Mouse (Mus musculus): ENCODE results near the gene Trak2. TPM values are rescaled to one million over a fixed set of nuclear protein-coding genes. Genes with fewer than 3 reads are reported as not detected.

The Trak2 gene
- polyA plus RNA-seq (2012): 54.9 and 57.2 TPM in 2 replicates

- peaks cover 80% of the 10 kb centered on the region for H3K36me3 ChIP-seq (ENCODE audit: control insufficient read depth)
- H3K9me3 ChIP-seq (ENCODE audit: control insufficient read depth, low read length): no peaks in the 10 kb centered on the region
- peaks cover 52% of the 10 kb centered on the region for H3K4me1 ChIP-seq (ENCODE audit: control insufficient read depth)
- peak within 1 kb of the TSS; percentile 86 for H3K4me3 ChIP-seq (replicated peaks)
- H3K27me3 ChIP-seq (ENCODE audit: control insufficient read depth): no peaks in the 10 kb centered on the region
- TF ChIP-seq GATA1 (IDR thresholded peaks at IDR 0.05; ENCODE audit: low read length) (no peak), TAL1 (IDR thresholded peaks at IDR 0.05; ENCODE audit: low read length) (no peak)
These were observed at the start of gene Trak2, which contains the start of gene Stradb for GRCm38 (mm10) chr1:58973366-58974221. Gene Trak2, minus strand, starts transcription at chr1:58973430. Gene Stradb, plus strand, starts transcription at chr1:58973522.

DNA sequence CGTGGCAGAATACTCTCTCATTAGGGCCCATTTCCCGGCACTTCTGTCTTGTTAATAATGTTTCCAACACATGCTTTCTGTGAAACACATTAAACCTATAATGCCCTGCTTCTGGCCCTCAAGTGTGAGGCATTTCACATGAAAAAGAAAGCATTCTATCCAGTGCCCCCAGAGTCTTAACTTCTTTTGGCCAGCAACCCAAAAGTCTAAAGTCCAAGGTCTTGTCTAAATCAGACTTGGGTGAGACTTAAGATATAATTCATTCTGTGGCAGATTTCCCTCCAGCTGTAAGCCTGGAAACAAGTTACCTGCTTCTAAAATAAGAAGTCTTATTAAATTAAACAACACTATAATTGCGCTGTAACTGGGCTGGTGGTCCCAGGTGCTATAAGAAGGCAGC is 48.3 kb upstream of the Trak2 start:
- Histone ChIP-seq H3K4me3 (replicated peaks) (no peak overlapping the region), H3K9me3 (ENCODE audit: control insufficient read depth, low read length) (no peaks in the 10 kb centered on the region), H3K27me3 (ENCODE audit: control insufficient read depth) (no peaks in the 10 kb centered on the region), H3K36me3 (ENCODE audit: control insufficient read depth) (no peaks in the 10 kb centered on the region), H3K4me1 (ENCODE audit: control insufficient read depth) (no peaks in the 10 kb centered on the region)
- TF ChIP-seq TAL1 (IDR thresholded peaks at IDR 0.05; ENCODE audit: low read length): no peak
- TF ChIP-seq GATA1 (IDR thresholded peaks at IDR 0.05; ENCODE audit: low read length): no peak

GRCm38 (mm10) chr1:59009250-59009649 is 36.0 kb upstream of the Trak2 start:
- Histone ChIP-seq H3K4me3 (replicated peaks) (no peak overlapping the region), H3K4me1 (ENCODE audit: control insufficient read depth) (no peaks in the 10 kb centered on the region), H3K36me3 (ENCODE audit: control insufficient read depth) (no peaks in the 10 kb centered on the region), H3K9me3 (ENCODE audit: control insufficient read depth, low read length) (no peaks in the 10 kb centered on the region), H3K27me3 (ENCODE audit: control insufficient read depth) (peaks cover 7% of the 10 kb centered on the region)
- no peak for TF ChIP-seq GATA1 (IDR thresholded peaks at IDR 0.05; ENCODE audit: low read length)
- no peak for TF ChIP-seq TAL1 (IDR thresholded peaks at IDR 0.05; ENCODE audit: low read length)

DNA sequence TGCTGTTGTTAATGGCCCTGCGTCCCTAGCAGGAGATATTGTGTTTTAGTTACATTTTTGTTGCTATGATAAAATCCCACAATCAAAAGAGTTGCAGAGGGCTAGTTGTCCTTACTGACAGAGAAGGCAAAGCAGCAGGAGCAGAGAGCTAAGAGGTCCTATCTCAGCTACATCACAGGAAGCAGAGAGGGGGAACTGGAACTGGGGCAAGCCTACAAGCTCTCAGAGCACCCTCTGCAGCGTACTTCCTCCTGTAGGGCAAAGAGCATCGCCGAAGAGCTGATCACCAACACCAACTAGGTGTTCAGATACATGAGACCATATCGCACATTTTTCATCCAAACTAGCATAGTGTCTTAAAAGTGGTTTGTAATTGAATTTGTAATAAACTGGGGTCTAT is 22.1 kb upstream of the Trak2 start:
- Histone ChIP-seq H3K4me3 (replicated peaks) (no peak overlapping the region), H3K27me3 (ENCODE audit: control insufficient read depth) (no peaks in the 10 kb centered on the region), H3K36me3 (ENCODE audit: control insufficient read depth) (peaks cover 65% of the 10 kb centered on the region), H3K9me3 (ENCODE audit: control insufficient read depth, low read length) (no peaks in the 10 kb centered on the region), H3K4me1 (ENCODE audit: control insufficient read depth) (peaks cover 15% of the 10 kb centered on the region)
- TF ChIP-seq TAL1 (IDR thresholded peaks at IDR 0.05; ENCODE audit: low read length): no peak
- TF ChIP-seq GATA1 (IDR thresholded peaks at IDR 0.05; ENCODE audit: low read length): no peak

DNA sequence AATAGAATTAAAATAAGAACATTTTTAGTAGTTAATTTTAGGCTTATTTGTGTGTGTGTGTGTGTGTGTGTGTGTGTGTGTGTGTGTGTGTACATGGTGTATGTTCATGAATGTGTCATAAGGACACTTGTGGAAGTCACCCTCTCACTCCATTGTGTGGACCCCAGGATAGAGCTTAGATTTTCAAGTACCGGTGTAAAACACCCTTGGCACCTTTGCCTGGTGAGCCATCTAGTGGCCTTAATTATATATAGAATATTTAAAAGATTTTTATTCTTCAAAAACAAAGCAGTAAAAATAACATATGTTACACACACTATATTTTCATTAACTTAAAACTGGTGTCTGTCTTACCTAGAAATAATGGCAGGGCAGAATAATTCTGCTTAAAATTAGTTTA is 20.5 kb upstream of the Trak2 start:
- no peaks in the 10 kb centered on the region for H3K9me3 ChIP-seq (ENCODE audit: control insufficient read depth, low read length)
- H3K4me3 ChIP-seq (replicated peaks): no peak overlapping the region

DNA sequence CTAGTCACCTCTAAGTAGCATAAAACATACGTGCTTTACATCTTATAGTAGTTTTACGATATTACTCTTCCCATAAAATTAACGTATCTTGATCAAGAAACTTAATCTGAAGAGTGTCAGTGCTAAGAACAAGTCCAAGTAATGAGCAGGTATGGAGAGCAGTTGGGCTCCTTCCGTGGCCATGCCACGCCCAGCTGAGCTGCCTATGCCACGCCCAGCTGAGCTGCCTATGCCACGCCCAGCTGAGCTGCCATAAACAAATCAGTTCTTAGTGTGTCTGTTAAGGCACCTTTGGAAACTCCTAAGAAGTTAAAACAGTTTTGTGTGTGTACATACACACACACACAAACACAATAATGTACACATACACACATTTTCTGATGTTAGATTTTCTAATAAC is 19.9 kb upstream of the Trak2 start:
- TF ChIP-seq GATA1 (IDR thresholded peaks at IDR 0.05; ENCODE audit: low read length) (no peak), TAL1 (IDR thresholded peaks at IDR 0.05; ENCODE audit: low read length) (no peak)
- H3K9me3 ChIP-seq (ENCODE audit: control insufficient read depth, low read length): no peaks in the 10 kb centered on the region
- peaks cover 87% of the 10 kb centered on the region for H3K36me3 ChIP-seq (ENCODE audit: control insufficient read depth)
- H3K4me3 ChIP-seq (replicated peaks): no peak overlapping the region
- H3K27me3 ChIP-seq (ENCODE audit: control insufficient read depth): no peaks in the 10 kb centered on the region
- H3K4me1 ChIP-seq (ENCODE audit: control insufficient read depth): peaks cover 15% of the 10 kb centered on the region

More for the DNA sequence above, 20.5 kb upstream of the Trak2 start:
- no peaks in the 10 kb centered on the region for H3K27me3 ChIP-seq (ENCODE audit: control insufficient read depth)
- peaks cover 81% of the 10 kb centered on the region for H3K36me3 ChIP-seq (ENCODE audit: control insufficient read depth)
- peaks cover 15% of the 10 kb centered on the region for H3K4me1 ChIP-seq (ENCODE audit: control insufficient read depth)
- TF ChIP-seq GATA1 (IDR thresholded peaks at IDR 0.05; ENCODE audit: low read length) (no peak), TAL1 (IDR thresholded peaks at IDR 0.05; ENCODE audit: low read length) (no peak)

DNA sequence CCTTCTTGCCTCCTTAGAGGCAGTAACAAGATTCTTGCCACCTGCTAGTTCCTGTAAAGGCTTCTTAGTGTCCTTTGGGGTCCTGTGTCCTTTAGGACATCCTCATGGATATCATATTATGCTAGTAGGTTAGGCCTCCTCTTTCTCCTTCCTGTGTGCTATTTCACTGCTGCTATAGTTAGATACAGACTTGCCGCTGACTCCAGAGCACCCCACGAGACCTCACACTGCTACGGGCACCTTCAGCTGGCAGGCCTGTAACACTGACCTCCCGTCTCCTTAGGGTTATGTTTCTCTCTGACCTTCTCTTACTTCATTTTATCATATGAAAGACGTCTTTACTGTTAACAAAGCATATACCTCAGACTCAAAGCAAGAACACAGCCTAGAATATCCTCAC is 11.4 kb upstream of the Trak2 start:
- peaks cover 19% of the 10 kb centered on the region for H3K4me1 ChIP-seq (ENCODE audit: control insufficient read depth)
- H3K36me3 ChIP-seq (ENCODE audit: control insufficient read depth): peaks cover 99% of the 10 kb centered on the region
- no peak overlapping the region for H3K4me3 ChIP-seq (replicated peaks)
- no peaks in the 10 kb centered on the region for H3K9me3 ChIP-seq (ENCODE audit: control insufficient read depth, low read length)
- TF ChIP-seq GATA1 (IDR thresholded peaks at IDR 0.05; ENCODE audit: low read length) (no peak), TAL1 (IDR thresholded peaks at IDR 0.05; ENCODE audit: low read length) (no peak)
- H3K27me3 ChIP-seq (ENCODE audit: control insufficient read depth): no peaks in the 10 kb centered on the region

- H3K4me1 ChIP-seq (ENCODE audit: control insufficient read depth): peaks cover 21% of the 10 kb centered on the region
- TF ChIP-seq GATA1 (IDR thresholded peaks at IDR 0.05; ENCODE audit: low read length) (no peak), TAL1 (IDR thresholded peaks at IDR 0.05; ENCODE audit: low read length) (no peak)
- H3K27me3 ChIP-seq (ENCODE audit: control insufficient read depth): no peaks in the 10 kb centered on the region
- peaks cover 92% of the 10 kb centered on the region for H3K36me3 ChIP-seq (ENCODE audit: control insufficient read depth)
- no peak overlapping the region for H3K4me3 ChIP-seq (replicated peaks)
- H3K9me3 ChIP-seq (ENCODE audit: control insufficient read depth, low read length): no peaks in the 10 kb centered on the region
These were observed 9.0 kb upstream of the Trak2 start for GRCm38 (mm10) chr1:58982276-58982675.

DNA sequence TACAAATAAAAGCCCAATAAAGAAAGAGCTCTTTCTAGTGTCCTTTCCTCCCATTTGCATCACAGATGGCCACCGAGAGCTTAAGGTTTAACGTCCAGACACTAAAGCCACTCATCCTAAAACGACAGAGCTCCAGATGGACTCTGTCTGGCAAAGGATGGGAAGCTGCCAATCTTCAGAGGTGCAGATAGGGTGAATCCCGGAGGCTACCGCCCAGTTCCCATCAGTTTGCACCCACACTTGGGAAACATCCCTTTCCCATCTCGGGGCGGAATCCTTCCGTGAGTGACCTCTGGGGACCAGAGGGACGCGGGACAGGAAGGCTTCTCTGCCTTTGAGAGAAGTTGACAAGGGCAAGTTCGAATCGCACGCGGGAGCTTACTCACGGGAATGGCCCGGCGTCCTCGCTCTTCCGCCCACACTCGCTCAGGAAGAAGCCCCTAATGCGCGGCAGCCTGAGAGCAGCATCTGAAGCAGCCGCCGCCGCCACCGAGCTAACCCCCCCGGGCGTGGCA is 322 bp downstream of the Trak2 start:
- Histone ChIP-seq H3K4me1 (ENCODE audit: control insufficient read depth) (peaks cover 59% of the 10 kb centered on the region), H3K36me3 (ENCODE audit: control insufficient read depth) (peaks cover 80% of the 10 kb centered on the region), H3K4me3 (replicated peaks) (peak overlapping the region; percentile 86), H3K27me3 (ENCODE audit: control insufficient read depth) (no peaks in the 10 kb centered on the region), H3K9me3 (ENCODE audit: control insufficient read depth, low read length) (no peaks in the 10 kb centered on the region)
- TF ChIP-seq GATA1 (IDR thresholded peaks at IDR 0.05; ENCODE audit: low read length) (no peak), TAL1 (IDR thresholded peaks at IDR 0.05; ENCODE audit: low read length) (no peak)
